Mouse (Mus musculus): Measurements from ENCODE around the gene Ceacam18.

DNA sequence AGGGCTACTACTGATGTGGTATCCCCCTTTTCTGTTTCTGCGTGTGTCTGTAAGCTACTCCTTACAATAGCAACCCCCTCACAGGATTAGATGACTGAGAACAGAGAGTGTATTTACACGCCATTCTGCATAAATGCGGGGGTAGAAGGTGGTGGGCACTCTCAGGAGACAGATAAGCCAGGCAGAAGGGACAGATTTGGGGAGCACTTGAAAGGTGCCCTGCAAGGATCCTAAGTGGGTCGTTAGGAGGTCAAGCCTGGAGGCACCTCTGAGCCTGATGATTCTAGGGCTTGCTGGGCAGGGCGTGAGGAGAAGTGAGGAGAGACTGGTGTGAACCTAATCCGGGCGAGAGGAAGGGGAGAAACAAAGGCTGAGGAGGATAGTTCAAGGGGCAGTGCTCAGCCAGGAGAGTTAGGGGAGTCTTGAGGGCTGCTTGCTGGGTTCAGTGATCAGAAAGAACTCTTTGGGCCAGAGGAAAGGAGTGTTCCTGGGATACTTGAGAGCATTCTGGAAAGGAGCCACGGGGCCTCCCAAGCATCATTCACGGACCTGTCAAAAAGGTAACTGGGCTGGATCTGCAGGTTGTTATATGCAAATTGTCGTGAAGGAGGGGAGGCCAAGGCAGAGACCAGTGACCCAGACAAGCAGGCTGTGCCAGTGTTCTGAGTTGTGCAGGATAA, 38.2 kb downstream of the Ceacam18 start:
- TF ChIP-seq POLR2A (IDR thresholded peaks at IDR 0.05; ENCODE audit: borderline replicate concordance, low read depth, low read length), result no peak
- TF ChIP-seq CTCF (IDR thresholded peaks at IDR 0.05; ENCODE audit: low read depth, low read length), result no peak

Data from bone marrow macrophage, adult 2 months (primary cell).